Mouse (Mus musculus) hindbrain, embryonic 16.5 days (tissue): ENCODE measurements at regions not wholly inside any gene's neighbourhood (a gene's known extent, or its start where the extent isn't known, plus 50 kb on each side); places are given as distances from the start of the nearest gene placed in this dataset.

Experiments
- ATAC-seq: fragments of 200-750 bp; cut with Nextera tagmentation; 2 replicates; pipeline ENCODE4 v1.8.0; 2017; ENCODE audit warnings: moderate TSS enrichment, moderate library complexity
- H3K27ac ChIP-seq: fragments of 300-500 bp; sonication (generic); 2 replicates; pipeline ENCODE4 v1.5.1; 2014; ENCODE audit warnings: low read depth, mild to moderate bottlenecking, control low read depth, low read length, moderate library complexity
- H3K27me3 ChIP-seq: fragments of 300-500 bp; sonication (generic); replicated peaks from 2 replicates; pipeline ENCODE4 v1.6.1; 2014; ENCODE audit warnings: low read length; ENCODE audit not compliant: control insufficient read depth, insufficient read depth
- H3K36me3 ChIP-seq: fragments of 300-500 bp; sonication (generic); 2 replicates; pipeline ENCODE4 v1.6.1; 2014; ENCODE audit warnings: mild to moderate bottlenecking, low read length, moderate library complexity, mixed read lengths; ENCODE audit not compliant: control insufficient read depth, insufficient read depth
- H3K4me1 ChIP-seq: fragments of 300-500 bp; sonication (generic); 2 replicates; pipeline ENCODE4 v1.6.1; 2014; ENCODE audit warnings: low read depth, low read length; ENCODE audit not compliant: control insufficient read depth, insufficient read depth
- H3K4me2 ChIP-seq: fragments of 300-500 bp; sonication (generic); 2 replicates; pipeline ENCODE4 v1.6.1; 2014; ENCODE audit warnings: mild to moderate bottlenecking, low read length, control low read depth, moderate library complexity
- H3K4me3 ChIP-seq: fragments of 300-500 bp; sonication (generic); 2 replicates; pipeline ENCODE4 v1.5.1; 2014; ENCODE audit warnings: mild to moderate bottlenecking, low read length, control low read depth, moderate library complexity
- H3K9ac ChIP-seq: fragments of 300-500 bp; sonication (generic); 2 replicates; pipeline ENCODE4 v1.6.1; 2014; ENCODE audit warnings: low read depth, mild to moderate bottlenecking, control low read depth, low read length, moderate library complexity
- H3K9me3 ChIP-seq: fragments of 300-500 bp; sonication (generic); 2 replicates; pipeline ENCODE4 v1.6.1; 2014; ENCODE audit warnings: mild to moderate bottlenecking, low read length, moderate library complexity; ENCODE audit not compliant: control insufficient read depth
- WGBS: fragments of 180-500 bp; shearing (Covaris S2); extraction: QIAGEN DNeasy Blood & Tissue Kit; methylation state at CpG from one replicate; pipeline ENCODE4 v1.1.7; 2014; 5-methylcytosine and 5-hydroxymethylcytosine counted together

- H3K4me3 ChIP-seq: no peak overlapping the region
- H3K36me3 ChIP-seq: no peaks in the 10 kb centered on the region
- ATAC-seq: no peak
- H3K27me3 ChIP-seq: no peaks in the 10 kb centered on the region
- 0 out of 2 replicates have a peak, but pooled peaks cover 2% of the 10 kb centered on the region for H3K4me1 ChIP-seq
- no peaks in the 10 kb centered on the region for H3K9me3 ChIP-seq
- H3K27ac ChIP-seq: no peak overlapping the region
- H3K9ac ChIP-seq: no peak overlapping the region
- H3K4me2 ChIP-seq: no peak overlapping the region
- WGBS: 85% methylated on average over 6 of the region's 6 CpGs
Measured at GRCm38 (mm10) chr11:19708821-19709220, 215.4 kb upstream of the Spred2 start.

- H3K4me3 ChIP-seq: no peak overlapping the region
- ATAC-seq: no peak
- no peaks in the 10 kb centered on the region for H3K9me3 ChIP-seq
- no peak overlapping the region for H3K9ac ChIP-seq
- H3K4me2 ChIP-seq: no peak overlapping the region
- no peak overlapping the region for H3K27ac ChIP-seq
- no peaks in the 10 kb centered on the region for H3K27me3 ChIP-seq
- 69% methylated on average over 8 of the region's 8 CpGs for WGBS
- 0 out of 2 replicates have a peak, but pooled peaks cover 2% of the 10 kb centered on the region for H3K4me1 ChIP-seq
- no peaks in the 10 kb centered on the region for H3K36me3 ChIP-seq
Measured at GRCm38 (mm10) chr11:19709337-19709736, 214.8 kb upstream of the Spred2 start.

GRCm38 (mm10) chr11:19713091-19713490 is 211.1 kb upstream of the Spred2 start:
- no peaks in the 10 kb centered on the region for H3K9me3 ChIP-seq
- H3K27ac ChIP-seq: no peak overlapping the region
- 35% methylated on average over 8 of the region's 8 CpGs for WGBS
- H3K4me3 ChIP-seq: no peak overlapping the region; the same call in 1 of the 2 replicates
- H3K36me3 ChIP-seq: no peaks in the 10 kb centered on the region
- H3K27me3 ChIP-seq: no peaks in the 10 kb centered on the region
- peak; percentile 77 for ATAC-seq
- peak overlapping the region; percentile 58 for H3K4me2 ChIP-seq
- H3K4me1 ChIP-seq: 0 out of 2 replicates have a peak, but pooled peaks cover 2% of the 10 kb centered on the region
- no peak overlapping the region for H3K9ac ChIP-seq

GRCm38 (mm10) chr11:19713597-19713996 is 210.6 kb upstream of the Spred2 start:
- Histone ChIP-seq H3K4me3 (peak overlapping the region; percentile 28), H3K9ac (peak overlapping the region; percentile 52), H3K9me3 (no peaks in the 10 kb centered on the region), H3K27me3 (no peaks in the 10 kb centered on the region), H3K4me2 (peak overlapping the region; percentile 58), H3K36me3 (no peaks in the 10 kb centered on the region), H3K27ac (peak overlapping the region; percentile 56), H3K4me1 (0 out of 2 replicates have a peak, but pooled peaks cover 2% of the 10 kb centered on the region)
- peak; percentile 81 for ATAC-seq
- WGBS: 54% methylated on average over 20 of the region's 20 CpGs

- peak overlapping the region; percentile 52; the same call in 1 of the 2 replicates for H3K9ac ChIP-seq
- peak overlapping the region; percentile 58 for H3K4me2 ChIP-seq
- H3K36me3 ChIP-seq: no peaks in the 10 kb centered on the region
- H3K27ac ChIP-seq: no peak overlapping the region
- no peak overlapping the region for H3K4me3 ChIP-seq
- H3K4me1 ChIP-seq: 0 out of 2 replicates have a peak, but pooled peaks cover 2% of the 10 kb centered on the region
- WGBS: 42% methylated on average over 5 of the region's 5 CpGs
- H3K27me3 ChIP-seq: no peaks in the 10 kb centered on the region
- no peaks in the 10 kb centered on the region for H3K9me3 ChIP-seq
- ATAC-seq: peak; percentile 43
Measured at GRCm38 (mm10) chr11:19714211-19714610, 210.0 kb upstream of the Spred2 start.

GRCm38 (mm10) chr11:19714888-19715595 is 209.1 kb upstream of the Spred2 start:
- Histone ChIP-seq H3K4me1 (0 out of 2 replicates have a peak, but pooled peaks cover 2% of the 10 kb centered on the region), H3K27ac (no peak overlapping the region), H3K4me3 (no peak overlapping the region), H3K9me3 (no peaks in the 10 kb centered on the region), H3K4me2 (no peak overlapping the region), H3K36me3 (no peaks in the 10 kb centered on the region), H3K9ac (no peak overlapping the region), H3K27me3 (no peaks in the 10 kb centered on the region)
- 35% methylated on average over 8 of the region's 8 CpGs for WGBS
- ATAC-seq: no peak

GRCm38 (mm10) chr11:19718165-19718564 is 206.0 kb upstream of the Spred2 start:
- H3K27ac ChIP-seq: no peak overlapping the region
- H3K4me3 ChIP-seq: no peak overlapping the region
- no peak overlapping the region for H3K4me2 ChIP-seq
- H3K36me3 ChIP-seq: no peaks in the 10 kb centered on the region
- H3K9ac ChIP-seq: no peak overlapping the region
- ATAC-seq: no peak
- no peaks in the 10 kb centered on the region for H3K27me3 ChIP-seq
- H3K4me1 ChIP-seq: 0 out of 2 replicates have a peak, but pooled peaks cover 2% of the 10 kb centered on the region
- no peaks in the 10 kb centered on the region for H3K9me3 ChIP-seq
- 94% methylated on average over 9 of the region's 9 CpGs for WGBS

GRCm38 (mm10) chr11:19729031-19729430 is 195.1 kb upstream of the Spred2 start:
- Histone ChIP-seq H3K4me2 (no peak overlapping the region), H3K4me3 (no peak overlapping the region), H3K9me3 (no peaks in the 10 kb centered on the region), H3K4me1 (no peaks in the 10 kb centered on the region), H3K27me3 (no peaks in the 10 kb centered on the region), H3K9ac (no peak overlapping the region), H3K27ac (no peak overlapping the region), H3K36me3 (no peaks in the 10 kb centered on the region)
- 96% methylated on average over 8 of the region's 8 CpGs for WGBS
- ATAC-seq: no peak

- no peaks in the 10 kb centered on the region for H3K36me3 ChIP-seq
- no peak overlapping the region for H3K4me3 ChIP-seq
- no peak overlapping the region for H3K27ac ChIP-seq
- H3K4me1 ChIP-seq: no peaks in the 10 kb centered on the region
- no peaks in the 10 kb centered on the region for H3K9me3 ChIP-seq
- H3K9ac ChIP-seq: no peak overlapping the region
- H3K4me2 ChIP-seq: no peak overlapping the region
- ATAC-seq: no peak
- WGBS: 84% methylated on average over 5 of the region's 5 CpGs
- no peaks in the 10 kb centered on the region for H3K27me3 ChIP-seq
Measured at GRCm38 (mm10) chr11:19730747-19731146, 193.4 kb upstream of the Spred2 start.
